Mouse (Mus musculus): ENCODE data around the gene Gadd45b. TPM values are rescaled to one million over a fixed set of nuclear protein-coding genes. Genes with fewer than 3 reads are reported as not detected.

Gadd45b gene
- polyA plus RNA-seq, 1 experiment from 2014 or later = 145 TPM

GRCm38 (mm10) chr10:80928586-80929298 is 1.1 kb upstream of the Gadd45b start:
- H3K9ac ChIP-seq (replicated peaks; ENCODE audit: low read depth) = peak overlapping the region; percentile 56
- H3K36me3 ChIP-seq (ENCODE audit: insufficient read depth, low read length) = no peaks in the 10 kb centered on the region
- TF ChIP-seq EP300 (IDR thresholded peaks at IDR 0.05) (no peak), CTCF (IDR thresholded peaks at IDR 0.05) (peak; percentile 93)
- ATAC-seq (peak; percentile 47), DNase-seq (ENCODE audit: low spot score) (peak; percentile 96)
- peak overlapping the region; percentile 93 for H3K4me2 ChIP-seq (replicated peaks; ENCODE audit: low read depth, low read length)
- WGBS = under 1% methylated on average over 48 of the region's 48 CpGs
- H3K9me3 ChIP-seq (ENCODE audit: low read length) = no peaks in the 10 kb centered on the region
- peak overlapping the region; percentile 94 for H3K27ac ChIP-seq (ENCODE audit: low read length)
- peaks cover 17% of the 10 kb centered on the region for H3K4me1 ChIP-seq (ENCODE audit: insufficient read depth, low read depth, low read length)
- H3K27me3 ChIP-seq (replicated peaks; ENCODE audit: insufficient read depth, low read length) = no peaks in the 10 kb centered on the region
- H3K4me3 ChIP-seq (ENCODE audit: low read depth, low read length) = peak overlapping the region; percentile 58

- Histone ChIP-seq H3K27me3 (replicated peaks; ENCODE audit: insufficient read depth, low read length) (no peaks in the 10 kb centered on the region), H3K4me3 (ENCODE audit: low read depth, low read length) (peak overlapping the region; percentile 88), H3K4me1 (ENCODE audit: insufficient read depth, low read depth, low read length) (peaks cover 21% of the 10 kb centered on the region), H3K9me3 (ENCODE audit: low read length) (no peaks in the 10 kb centered on the region), H3K36me3 (ENCODE audit: insufficient read depth, low read length) (no peaks in the 10 kb centered on the region), H3K9ac (replicated peaks; ENCODE audit: low read depth) (peak overlapping the region; percentile 86), H3K27ac (ENCODE audit: low read length) (peak overlapping the region; percentile 68; the same call in 1 of the 2 replicates), H3K4me2 (replicated peaks; ENCODE audit: low read depth, low read length) (peak overlapping the region; percentile 81)
- ATAC-seq = peak; percentile 3; the same call in 1 of the 2 replicates
- TF ChIP-seq CTCF (IDR thresholded peaks at IDR 0.05) (no peak), EP300 (IDR thresholded peaks at IDR 0.05) (no peak)
- under 1% methylated on average over 44 of the region's 45 CpGs for WGBS
- peak; percentile 50 for DNase-seq (ENCODE audit: low spot score)
Observed at GRCm38 (mm10) chr10:80930361-80931152, 684 bp downstream of the Gadd45b start.

GRCm38 (mm10) chr10:80931153-80931671 is 1.3 kb downstream of the Gadd45b start:
- 11% methylated on average over 11 of the region's 14 CpGs for whole genome bisulfite sequencing
- Histone ChIP-seq H3K27ac (ENCODE audit: low read length) (0 out of 2 replicates have a peak overlapping the region, but pooled peaks have one; percentile 43), H3K9me3 (ENCODE audit: low read length) (no peaks in the 10 kb centered on the region), H3K9ac (replicated peaks; ENCODE audit: low read depth) (peak overlapping the region; percentile 86), H3K4me3 (ENCODE audit: low read depth, low read length) (peak overlapping the region; percentile 88), H3K4me2 (replicated peaks; ENCODE audit: low read depth, low read length) (peak overlapping the region; percentile 81), H3K4me1 (ENCODE audit: insufficient read depth, low read depth, low read length) (peaks cover 28% of the 10 kb centered on the region), H3K36me3 (ENCODE audit: insufficient read depth, low read length) (no peaks in the 10 kb centered on the region), H3K27me3 (replicated peaks; ENCODE audit: insufficient read depth, low read length) (no peaks in the 10 kb centered on the region)
- ATAC-seq = no peak
- peak; percentile 12 for DNase-seq (ENCODE audit: low spot score)
- TF ChIP-seq EP300 (IDR thresholded peaks at IDR 0.05) = no peak

- H3K4me3 ChIP-seq (ENCODE audit: low read depth, low read length) = peak overlapping the region; percentile 88
- TF ChIP-seq CTCF (IDR thresholded peaks at IDR 0.05) = no peak
- TF ChIP-seq EP300 (IDR thresholded peaks at IDR 0.05) = no peak
- ATAC-seq = no peak
- H3K9ac ChIP-seq (replicated peaks; ENCODE audit: low read depth) = peak overlapping the region; percentile 86
- no peaks in the 10 kb centered on the region for H3K9me3 ChIP-seq (ENCODE audit: low read length)
- 5% methylated on average over 25 of the region's 26 CpGs for WGBS
- no peak overlapping the region for H3K27ac ChIP-seq (ENCODE audit: low read length)
- no peaks in the 10 kb centered on the region for H3K27me3 ChIP-seq (replicated peaks; ENCODE audit: insufficient read depth, low read length)
- H3K4me1 ChIP-seq (ENCODE audit: insufficient read depth, low read depth, low read length) = peaks cover 32% of the 10 kb centered on the region
- peak overlapping the region; percentile 81 for H3K4me2 ChIP-seq (replicated peaks; ENCODE audit: low read depth, low read length)
- peak; percentile 8 for DNase-seq (ENCODE audit: low spot score)
- H3K36me3 ChIP-seq (ENCODE audit: insufficient read depth, low read length) = no peaks in the 10 kb centered on the region
Observed at GRCm38 (mm10) chr10:80931695-80932094, 1.8 kb downstream of the Gadd45b start.

- peak overlapping the region; percentile 88 for H3K4me3 ChIP-seq (ENCODE audit: low read depth, low read length)
- DNase-seq (ENCODE audit: low spot score) (peak; percentile 60), ATAC-seq (no peak)
- TF ChIP-seq CTCF (IDR thresholded peaks at IDR 0.05) = no peak
- TF ChIP-seq EP300 (IDR thresholded peaks at IDR 0.05) = no peak
- WGBS = 3% methylated on average over 20 of the region's 20 CpGs
- peak overlapping the region; percentile 36; the same call in 1 of the 2 replicates for H3K9ac ChIP-seq (replicated peaks; ENCODE audit: low read depth)
- H3K4me2 ChIP-seq (replicated peaks; ENCODE audit: low read depth, low read length) = peak overlapping the region; percentile 81
- H3K4me1 ChIP-seq (ENCODE audit: insufficient read depth, low read depth, low read length) = peaks cover 37% of the 10 kb centered on the region
- no peaks in the 10 kb centered on the region for H3K9me3 ChIP-seq (ENCODE audit: low read length)
- no peaks in the 10 kb centered on the region for H3K27me3 ChIP-seq (replicated peaks; ENCODE audit: insufficient read depth, low read length)
- peak overlapping the region; percentile 34 for H3K27ac ChIP-seq (ENCODE audit: low read length)
- no peaks in the 10 kb centered on the region for H3K36me3 ChIP-seq (ENCODE audit: insufficient read depth, low read length)
Observed at GRCm38 (mm10) chr10:80932206-80932605, 2.3 kb downstream of the Gadd45b start.
